Mouse (Mus musculus) retina, postnatal 1 day (tissue): ENCODE data around the gene Kif6.

Source experiments
- DNase-seq: peaks from one replicate; pipeline ENCODE4 v3.0.0-alpha.2; 2012

The Kif6 gene

GRCm38 (mm10) chr17:49860057-49860816, 245.3 kb downstream of the Kif6 start:
- DNase-seq = no peak

- DNase-seq = no peak
These were observed 248.7 kb downstream of the Kif6 start for GRCm38 (mm10) chr17:49863597-49863996.

GRCm38 (mm10) chr17:49865604-49866003, 250.7 kb downstream of the Kif6 start:
- DNase-seq = no peak

- DNase-seq = no peak
These were observed 251.8 kb downstream of the Kif6 start for GRCm38 (mm10) chr17:49866653-49867215.

- DNase-seq = no peak
These were observed 252.6 kb downstream of the Kif6 start for GRCm38 (mm10) chr17:49867321-49868137.

- no peak for DNase-seq
These were observed 254.3 kb downstream of the Kif6 start for GRCm38 (mm10) chr17:49869246-49869645.

- DNase-seq = no peak
These were observed 257.4 kb downstream of the Kif6 start for GRCm38 (mm10) chr17:49872305-49872704.

GRCm38 (mm10) chr17:49874746-49875145, 259.8 kb downstream of the Kif6 start:
- DNase-seq = no peak

GRCm38 (mm10) chr17:49875401-49875800, 260.5 kb downstream of the Kif6 start:
- no peak for DNase-seq

GRCm38 (mm10) chr17:49875939-49876651, 261.2 kb downstream of the Kif6 start:
- DNase-seq = no peak

GRCm38 (mm10) chr17:49880919-49881744, 266.2 kb downstream of the Kif6 start:
- DNase-seq = no peak

GRCm38 (mm10) chr17:49881796-49882195, 266.9 kb downstream of the Kif6 start:
- no peak for DNase-seq

- no peak for DNase-seq
These were observed 268.3 kb downstream of the Kif6 start for GRCm38 (mm10) chr17:49883136-49883755.

GRCm38 (mm10) chr17:49885035-49885434, 270.1 kb downstream of the Kif6 start:
- peak; percentile 46 for DNase-seq

- peak; percentile 59 for DNase-seq
These were observed 274.7 kb downstream of the Kif6 start for GRCm38 (mm10) chr17:49889629-49890028.

- no peak for DNase-seq
These were observed 275.9 kb downstream of the Kif6 start for GRCm38 (mm10) chr17:49890861-49891260.

- DNase-seq = no peak
These were observed 277.5 kb downstream of the Kif6 start for GRCm38 (mm10) chr17:49892390-49892789.

- DNase-seq = no peak
These were observed 279.5 kb downstream of the Kif6 start for GRCm38 (mm10) chr17:49894471-49894870.

- peak; percentile 85 for DNase-seq
These were observed 284.0 kb downstream of the Kif6 start for GRCm38 (mm10) chr17:49898849-49899331.

GRCm38 (mm10) chr17:49902613-49903012, 287.7 kb downstream of the Kif6 start:
- no peak for DNase-seq

- DNase-seq = no peak
These were observed 308.5 kb downstream of the Kif6 start for GRCm38 (mm10) chr17:49923429-49923828.
